Mouse (Mus musculus) ovary, postnatal 10 days (tissue): ENCODE measurements around the gene Zfp385c.
A peak's percentile ranks its signal among the peaks of the same experiment; 100 is the strongest.
"Not testable (repeated sequence)": the region's sequence is repeated elsewhere in the genome, so short reads cannot be mapped to it uniquely, and the experiment has no call there.

ENCODE experiments used
- DNase-seq: peaks from one replicate; pipeline ENCODE4 v3.0.0; 2022; ENCODE audit warnings: low spot score

The Zfp385c gene

DNA sequence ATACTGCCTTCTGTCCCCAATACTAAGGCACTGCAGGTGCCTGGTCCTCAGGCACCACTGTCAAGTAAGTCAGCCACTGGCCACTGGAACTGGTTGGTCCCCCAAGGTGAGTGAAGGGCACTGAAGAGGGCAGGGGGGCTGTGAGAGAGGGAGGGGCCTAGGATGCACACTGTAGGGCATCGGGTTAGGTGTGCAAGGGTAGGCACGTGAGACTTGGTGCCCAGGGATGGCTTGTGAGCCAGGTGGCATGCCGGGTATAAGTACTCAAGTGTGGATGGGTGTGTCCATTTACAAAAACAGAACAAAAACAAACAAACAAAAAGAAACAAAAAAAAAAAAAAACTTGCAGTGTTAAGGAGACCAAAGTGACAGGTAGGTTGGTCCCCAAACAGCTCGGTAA lies 3.8 kb downstream of the Zfp385c start:
- DNase-seq = no peak

GRCm38 (mm10) chr11:100687265-100687664 lies 5.0 kb downstream of the Zfp385c start:
- no peak for DNase-seq

GRCm38 (mm10) chr11:100685371-100685770 lies 6.9 kb downstream of the Zfp385c start:
- no peak for DNase-seq

DNA sequence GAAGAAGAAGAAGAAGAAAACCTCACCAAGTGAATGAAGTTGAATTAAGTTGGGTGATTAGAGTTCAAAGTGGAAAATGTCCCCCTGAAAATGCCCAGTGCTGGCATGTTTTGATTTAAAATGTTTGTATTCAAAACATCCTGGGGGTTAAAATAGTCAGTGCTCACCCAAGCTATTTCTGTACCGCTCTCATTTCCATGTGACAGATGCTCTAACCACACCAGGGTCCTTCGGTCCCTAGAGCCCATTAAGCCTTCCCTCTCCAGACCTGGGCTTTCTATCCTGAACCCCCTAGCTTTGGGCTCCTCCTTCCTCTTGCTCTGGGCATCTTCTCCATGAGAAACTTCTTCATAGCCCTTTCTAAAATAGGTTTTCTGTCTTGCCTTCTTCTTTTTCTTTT lies 8.2 kb downstream of the Zfp385c start:
- DNase-seq = no peak

DNA sequence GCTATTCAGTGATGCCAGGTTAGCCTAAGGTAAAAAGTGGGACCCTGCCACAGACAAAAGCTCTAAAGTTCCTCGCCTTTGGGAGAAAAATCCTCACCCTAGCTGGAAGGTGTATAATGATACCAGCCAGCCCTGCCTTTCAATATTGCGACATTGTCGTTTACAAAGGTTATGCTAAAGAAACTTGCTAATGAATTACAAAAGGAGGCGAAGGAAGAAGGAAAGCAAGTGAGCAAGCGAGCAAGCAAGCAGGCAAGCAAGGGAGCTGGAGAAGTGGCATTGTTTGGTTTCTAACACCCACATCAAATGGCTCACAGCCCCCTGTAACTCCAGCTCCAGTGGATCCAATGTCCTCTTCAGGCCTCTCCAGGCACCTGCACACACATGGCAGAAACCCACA lies 9.7 kb downstream of the Zfp385c start:
- no peak for DNase-seq

DNA sequence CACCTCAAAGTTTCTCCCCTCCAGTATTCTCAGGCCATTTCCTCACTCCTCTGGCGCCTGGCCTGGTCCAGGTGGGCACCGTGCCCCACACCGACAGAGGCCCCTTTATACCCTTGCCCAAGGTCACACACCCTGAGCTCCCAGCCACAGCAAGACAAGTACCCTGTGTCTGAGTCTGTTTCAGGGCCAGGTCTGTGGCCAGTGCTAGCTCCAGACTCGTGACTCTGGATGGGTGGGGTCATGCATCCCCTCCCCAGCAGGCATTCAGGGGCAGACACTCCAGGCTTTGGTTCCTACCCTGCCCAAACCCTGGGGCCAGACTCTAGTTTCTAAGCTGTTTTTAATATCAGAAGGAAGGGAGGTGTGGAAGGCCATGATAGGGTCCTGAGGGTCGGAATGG lies 10.4 kb downstream of the Zfp385c start:
- no peak for DNase-seq

GRCm38 (mm10) chr11:100677810-100678209 lies 14.4 kb downstream of the Zfp385c start:
- no peak for DNase-seq

DNA sequence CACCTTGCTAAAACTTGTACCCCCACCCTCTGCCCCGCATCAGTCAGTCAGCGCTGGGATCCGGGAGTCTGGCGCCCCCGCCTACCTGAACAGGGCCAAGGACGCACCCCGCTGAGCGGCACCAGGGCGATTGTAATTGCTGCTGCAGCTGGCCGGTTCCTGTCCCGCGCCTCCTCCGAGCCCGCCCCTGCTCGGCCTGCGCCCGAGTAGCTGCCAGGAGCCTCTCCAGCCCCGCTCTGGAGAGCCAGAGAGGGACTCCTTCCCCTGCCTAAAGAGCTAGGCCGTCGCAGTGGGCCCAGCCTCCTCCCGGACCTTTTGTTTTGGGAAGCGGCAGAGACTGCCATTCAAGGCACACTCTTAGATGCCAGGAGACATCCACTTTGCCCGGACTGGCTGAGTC lies 19.1 kb downstream of the Zfp385c start:
- peak; percentile 30 for DNase-seq

DNA sequence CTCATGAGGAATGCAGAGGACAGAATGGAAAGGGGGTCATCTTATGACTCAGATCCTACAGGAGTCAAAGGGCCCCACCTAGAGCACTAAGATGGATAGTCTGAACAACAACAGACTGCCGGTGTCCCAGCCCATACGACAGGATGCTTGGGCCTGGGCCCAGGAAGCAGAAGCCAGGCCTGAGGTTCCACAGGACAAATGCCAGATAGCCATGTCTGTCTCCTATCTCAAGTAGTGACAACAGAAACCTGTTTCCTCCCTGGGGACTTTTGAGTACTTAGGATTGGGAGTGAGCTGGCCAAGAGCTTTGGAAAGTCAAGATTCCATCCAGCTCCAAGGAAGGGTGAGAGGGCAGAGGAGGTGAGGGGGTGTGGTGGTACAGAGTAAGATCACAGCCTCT lies 20.3 kb downstream of the Zfp385c start:
- DNase-seq = no peak

DNA sequence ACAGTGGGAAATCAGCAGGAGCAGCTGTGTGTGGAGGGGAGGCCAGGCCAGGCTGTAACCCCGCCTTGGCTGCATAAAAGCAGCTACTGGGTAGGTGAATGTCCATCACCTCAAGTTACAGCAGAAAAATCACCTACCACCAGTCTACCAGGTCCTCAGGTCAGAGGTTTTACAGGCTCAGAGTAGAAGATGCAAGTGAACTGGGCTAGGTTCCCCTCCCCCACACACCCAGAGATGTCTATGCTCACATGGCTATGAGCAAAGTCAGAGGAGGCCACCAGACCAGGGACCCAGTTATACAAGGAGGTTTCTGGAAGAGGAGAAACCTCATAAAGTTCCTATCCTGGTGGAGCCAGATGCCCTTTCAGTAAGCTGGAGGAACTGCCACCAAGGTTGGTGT lies 21.2 kb downstream of the Zfp385c start:
- no peak for DNase-seq

GRCm38 (mm10) chr11:100659806-100660205 lies 32.4 kb downstream of the Zfp385c start:
- no peak for DNase-seq

DNA sequence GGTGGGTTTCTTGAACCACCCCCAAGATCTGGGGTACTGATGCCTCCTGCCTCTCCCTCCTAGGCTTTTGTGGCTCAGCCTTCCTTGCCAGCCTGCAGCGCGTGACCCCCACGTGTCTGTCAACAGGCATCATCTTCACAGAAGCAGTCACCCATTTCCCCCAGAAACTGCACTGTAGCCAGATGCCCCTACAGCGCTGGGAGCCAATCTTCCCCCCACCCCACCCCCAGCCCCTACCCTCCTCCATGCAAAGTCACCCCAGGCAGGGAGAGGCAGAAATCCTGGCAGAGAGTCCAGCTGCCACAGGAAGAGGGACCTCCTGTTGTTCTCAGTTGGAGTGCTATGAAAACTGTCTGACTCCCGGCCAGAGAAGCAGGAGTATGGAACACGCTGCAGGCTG lies 35.8 kb downstream of the Zfp385c start:
- no peak for DNase-seq

DNA sequence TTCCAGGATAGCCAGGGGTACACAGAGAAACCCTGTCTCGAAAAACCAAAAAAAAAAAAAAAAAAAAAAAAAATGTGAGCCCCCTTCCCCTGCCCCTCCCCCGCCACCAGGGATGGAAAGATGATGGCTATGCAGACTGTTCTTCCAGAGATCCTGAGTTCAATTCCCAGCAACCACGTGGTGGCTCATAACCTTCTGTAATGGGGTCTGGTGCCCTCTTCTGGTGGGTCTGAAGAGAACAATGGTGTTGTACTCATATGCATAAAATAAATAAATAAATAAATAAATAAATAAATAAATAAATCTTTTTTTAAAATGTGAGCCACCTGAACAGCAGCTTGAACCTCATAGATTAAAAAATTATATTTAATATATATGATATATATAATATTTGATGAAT lies 36.7 kb downstream of the Zfp385c start:
- DNase-seq = not testable (repeated sequence)

- DNase-seq = no peak
Observed at GRCm38 (mm10) chr11:100651748-100652147, 40.5 kb downstream of the Zfp385c start.

DNA sequence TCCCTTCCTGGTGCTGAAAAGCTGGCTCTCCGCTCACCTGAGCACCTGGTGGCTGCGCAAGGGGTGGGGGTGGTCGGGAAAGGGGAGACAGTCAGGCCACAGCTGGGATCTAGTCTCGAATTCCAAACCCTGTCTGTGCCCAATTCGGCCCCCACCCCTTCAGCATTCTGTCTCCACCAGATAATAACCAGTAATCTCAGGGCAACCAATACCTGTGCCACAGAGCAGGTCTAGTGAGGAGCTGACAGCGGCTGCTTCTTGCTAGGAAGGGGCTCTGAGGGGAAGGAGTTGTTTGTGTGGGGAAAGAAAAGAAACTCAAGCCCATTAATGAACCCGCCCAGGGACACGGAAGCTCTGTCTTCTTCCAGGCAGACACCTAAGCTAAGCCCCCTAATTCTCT lies 41.0 kb downstream of the Zfp385c start:
- DNase-seq = no peak

DNA sequence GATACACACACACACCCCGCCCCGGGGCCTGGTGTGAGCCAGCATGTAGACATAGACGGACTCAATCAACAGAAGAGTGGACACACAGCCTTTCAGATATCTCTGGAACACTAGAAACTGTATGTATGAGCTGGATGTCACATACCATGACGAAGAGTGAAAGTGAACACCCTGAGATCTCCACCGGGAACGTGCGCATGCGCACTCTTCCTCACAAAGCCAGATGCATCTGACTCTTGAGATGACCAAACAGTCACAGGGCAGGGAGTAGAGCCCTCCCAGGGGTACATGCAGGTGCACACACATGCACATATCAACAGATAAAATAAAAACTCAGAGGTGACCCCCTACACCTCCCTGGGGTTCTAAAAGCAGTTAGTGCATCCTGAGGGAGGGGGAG lies 43.9 kb downstream of the Zfp385c start:
- no peak for DNase-seq

DNA sequence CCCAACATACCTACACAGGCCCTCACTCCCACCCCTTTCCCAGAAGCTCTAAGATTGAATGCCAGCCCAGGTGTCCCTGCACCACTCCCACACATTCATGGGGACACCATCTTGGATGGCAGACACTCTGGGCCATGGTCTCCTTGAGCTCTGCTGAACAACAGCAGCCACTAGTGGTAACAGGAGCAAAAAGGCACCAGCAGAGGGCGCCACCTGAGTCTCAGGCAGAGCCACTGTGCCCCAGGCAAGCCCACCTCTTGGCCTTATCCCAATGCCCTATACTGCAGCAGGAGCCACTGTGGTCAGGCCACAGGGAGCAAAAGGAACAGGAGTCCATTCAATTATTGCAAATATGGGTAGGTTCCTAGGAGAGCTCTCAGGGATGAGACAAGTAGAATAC lies 46.0 kb downstream of the Zfp385c start:
- DNase-seq = no peak

DNA sequence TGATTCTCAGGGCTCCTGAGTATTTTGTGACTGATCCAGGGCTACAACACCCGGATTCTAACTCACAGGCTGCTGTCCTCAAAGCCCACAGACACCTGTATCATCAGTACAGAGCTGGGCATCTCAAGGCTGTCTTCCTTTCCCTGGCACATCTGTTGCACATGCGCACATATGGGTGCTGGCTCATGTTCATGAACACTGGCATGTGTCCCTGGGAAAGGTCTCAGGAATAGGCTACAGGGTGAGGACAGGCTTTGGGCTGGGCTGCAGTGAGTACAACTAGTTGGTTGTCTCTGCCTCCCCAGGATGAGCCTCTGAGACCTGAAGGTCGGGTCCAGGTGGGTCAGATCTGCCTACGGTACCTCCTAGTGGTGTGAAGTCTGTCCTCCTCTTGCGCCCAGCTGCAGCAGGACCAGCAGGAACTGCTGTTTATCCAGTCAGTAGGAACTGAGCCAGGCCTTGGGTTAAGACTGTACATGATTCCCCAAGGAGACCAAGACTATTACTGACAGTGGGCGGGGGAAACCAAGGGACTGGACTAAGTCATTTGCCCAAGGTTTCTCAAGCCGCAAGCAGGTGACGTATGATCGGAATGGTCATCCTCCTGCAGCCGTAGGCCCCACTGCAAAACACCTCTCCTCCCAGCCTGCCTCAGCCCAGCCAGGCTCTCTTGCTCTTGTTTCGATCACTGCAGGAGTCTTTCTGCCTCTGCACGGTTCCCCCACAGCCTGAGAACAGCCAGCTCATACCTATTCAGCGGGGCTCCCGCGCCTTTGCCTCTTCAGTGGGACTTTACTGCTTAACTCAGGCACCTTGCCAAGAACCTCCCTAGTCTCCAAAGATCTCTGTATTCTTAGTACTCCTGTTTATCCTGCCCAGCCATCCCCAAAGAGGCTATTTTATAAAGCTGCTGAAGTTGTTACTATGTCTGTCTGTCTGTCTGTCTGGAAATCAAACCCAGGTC lies 48.4 kb downstream of the Zfp385c start:
- DNase-seq = no peak

DNA sequence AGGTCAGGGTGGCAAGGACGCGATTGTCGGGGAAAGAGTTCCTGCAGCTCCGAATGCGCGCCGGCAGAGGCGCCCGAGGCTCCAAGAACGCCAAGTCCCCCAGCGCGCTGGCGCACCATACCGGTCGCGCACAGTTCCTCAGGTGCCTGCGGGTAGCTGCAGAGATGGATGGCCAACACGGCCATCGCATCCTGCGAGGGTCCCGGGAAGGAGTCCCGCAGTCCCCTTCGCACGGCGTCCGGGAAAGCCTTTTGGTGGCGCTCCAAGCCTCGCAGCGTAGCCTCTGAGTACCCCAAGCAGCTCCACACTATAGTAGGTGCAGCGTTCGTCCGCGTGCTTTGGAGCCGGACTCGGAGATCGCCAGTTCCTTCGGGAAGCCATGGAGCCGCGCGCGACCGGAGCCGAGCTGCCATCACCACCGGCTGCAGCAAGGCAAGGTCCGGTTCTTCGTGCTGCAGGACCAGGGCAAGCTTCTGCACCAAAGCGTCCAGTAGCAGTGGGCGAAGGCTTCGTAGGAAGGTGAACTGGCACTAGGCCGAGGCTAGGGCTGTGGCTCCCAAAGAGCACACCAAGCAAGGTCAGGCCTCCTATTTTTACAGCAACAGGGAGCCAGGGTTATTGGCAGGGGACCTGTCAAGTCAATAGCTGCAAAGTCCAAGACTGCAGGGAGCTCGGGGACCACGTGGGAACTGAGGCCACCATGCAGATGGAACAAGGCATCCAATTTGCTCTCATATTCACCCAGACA lies 51.9 kb downstream of the Zfp385c start:
- DNase-seq = no peak

DNA sequence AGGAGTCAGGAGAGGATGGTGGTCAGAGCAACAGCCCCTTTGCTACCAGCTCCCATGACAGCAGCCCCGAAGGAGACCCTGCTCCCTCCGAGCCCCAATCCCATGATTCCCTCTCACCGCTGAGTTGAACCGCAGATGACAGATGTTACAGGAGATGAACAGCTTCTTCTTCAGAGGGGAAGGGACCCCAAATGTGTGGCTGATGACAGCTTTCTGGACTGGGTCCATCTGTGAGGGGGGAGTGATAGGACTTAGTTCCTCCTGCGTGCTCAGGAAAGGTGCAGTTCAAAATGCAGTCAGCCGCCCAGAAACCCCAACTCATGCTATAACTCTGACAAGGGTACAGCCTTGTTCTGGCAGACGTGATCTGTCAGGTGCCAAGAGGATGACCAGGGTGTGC lies 57.7 kb downstream of the Zfp385c start:
- no peak for DNase-seq

- DNase-seq = peak; percentile 13
Observed at GRCm38 (mm10) chr11:100628862-100629352, 63.3 kb downstream of the Zfp385c start.

DNA sequence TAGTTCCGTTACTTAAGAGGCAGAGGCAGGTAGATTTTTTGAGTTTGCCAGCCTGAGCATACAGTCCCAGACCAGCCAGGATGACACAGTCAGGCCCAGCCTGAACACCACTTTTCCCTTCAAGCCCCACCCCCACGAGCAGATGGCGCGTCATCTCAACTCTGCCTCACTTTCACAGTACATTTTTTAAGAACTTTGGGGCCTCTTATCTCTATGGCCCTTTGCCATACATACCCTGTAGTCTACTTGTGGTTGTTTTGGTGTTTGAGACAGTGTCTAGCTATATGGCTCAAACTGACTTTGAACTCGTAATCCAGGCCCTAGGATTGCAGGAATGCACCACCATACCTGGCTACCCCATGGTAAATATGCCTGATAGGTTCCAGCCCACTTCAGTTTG lies 64.2 kb downstream of the Zfp385c start:
- DNase-seq = no peak

GRCm38 (mm10) chr11:100626701-100627195 lies 65.5 kb downstream of the Zfp385c start:
- peak; percentile 45 for DNase-seq
